Mouse (Mus musculus): ENCODE data around the gene Olfr568. TPM values are rescaled to one million over a fixed set of nuclear protein-coding genes. Genes with fewer than 3 reads are reported as not detected.

Gene Olfr568
- polyA plus RNA-seq (2012; ENCODE audit: low replicate concordance), result not detected in 2 replicates

GRCm38 (mm10) chr7:102876822-102877221, at the start of gene Olfr568:
Gene Olfr568 (plus strand): TSS chr7:102877122.

DNA sequence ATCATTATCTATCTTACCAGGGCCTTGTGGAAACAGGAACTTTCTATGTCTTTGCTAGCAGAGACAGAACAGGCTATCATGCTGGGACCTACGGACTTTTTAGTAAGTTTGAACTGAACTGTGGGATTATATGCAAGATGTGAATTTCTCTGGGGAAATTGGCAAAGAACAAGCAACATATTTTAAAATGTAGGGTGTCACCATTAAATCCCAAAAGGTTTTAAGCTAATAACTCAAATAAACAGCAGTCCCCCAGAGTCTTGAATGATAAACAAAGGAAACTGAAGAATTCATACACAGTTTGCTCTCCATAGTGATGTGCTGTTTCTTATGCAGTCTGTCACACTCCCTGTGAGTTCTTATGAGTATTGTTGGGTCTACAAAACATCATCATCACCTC, 18.3 kb upstream of the Olfr568 start, which contains the start of gene Olfr566:
Gene Olfr566, minus strand, starts transcription at position 101 of the 400 bp plus-strand sequence.

DNA sequence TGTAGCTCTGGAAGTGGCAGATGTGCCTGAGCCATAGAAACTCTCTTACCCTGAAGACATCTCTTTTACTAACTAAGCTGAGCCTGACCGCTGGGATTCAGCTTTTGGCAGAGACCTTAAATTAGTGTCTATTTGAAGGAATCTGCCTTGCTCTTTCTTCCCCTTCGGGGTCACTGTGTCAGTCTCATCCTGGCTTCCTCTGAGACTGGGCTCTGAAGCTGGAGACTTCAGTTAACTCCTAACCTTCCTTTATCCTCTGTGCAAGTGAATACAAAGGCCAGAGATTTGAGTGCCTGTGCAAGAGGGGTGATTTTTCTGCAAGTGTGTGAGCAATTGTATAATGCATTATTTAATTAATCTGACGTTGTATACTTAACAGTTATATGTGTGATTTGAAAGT, 13.9 kb downstream of the Olfr568 start, which contains the start of gene Olfr569:
Gene Olfr569, minus strand, starts transcription at position 101 of the 400 bp plus-strand sequence.

GRCm38 (mm10) chr7:102917032-102917875, 40.3 kb downstream of the Olfr568 start, which contains the start of gene Olfr571:
Gene Olfr571 (minus strand): TSS chr7:102917536.

GRCm38 (mm10) chr7:102924109-102924508, 47.2 kb downstream of the Olfr568 start, which contains the start of gene Olfr572:
Gene Olfr572 (plus strand): TSS chr7:102924409.

Other genes with a start within 250 kb of the Olfr568 start
- 0.07 TPM in 1 of 2 replicates, not detected in the other for gene Olfr554, start 238.7 kb upstream of the Olfr568 start, polyA plus RNA-seq (2012; ENCODE audit: low replicate concordance)
- not detected in 2 replicates for gene Olfr555, start 218.3 kb upstream of the Olfr568 start, polyA plus RNA-seq (2012; ENCODE audit: low replicate concordance)
- not detected in 2 replicates for gene Olfr556, start 212.2 kb upstream of the Olfr568 start, polyA plus RNA-seq (2012; ENCODE audit: low replicate concordance)
- gene Trim68, start 189.8 kb upstream of the Olfr568 start, polyA plus RNA-seq (2012; ENCODE audit: low replicate concordance), result 0.35 and 1.2 TPM in 2 replicates
- not detected in 2 replicates for gene Olfr557, start 181.2 kb upstream of the Olfr568 start, polyA plus RNA-seq (2012; ENCODE audit: low replicate concordance)
- not detected in 2 replicates for gene Olfr558, start 174.9 kb upstream of the Olfr568 start, polyA plus RNA-seq (2012; ENCODE audit: low replicate concordance)
- not detected in 2 replicates for gene Olfr33, start 158.1 kb upstream of the Olfr568 start, polyA plus RNA-seq (2012; ENCODE audit: low replicate concordance)
- gene Olfr559, start 149.6 kb upstream of the Olfr568 start, polyA plus RNA-seq (2012; ENCODE audit: low replicate concordance), result not detected in 2 replicates
- not detected in 2 replicates for gene Olfr560, start 117.8 kb upstream of the Olfr568 start, polyA plus RNA-seq (2012; ENCODE audit: low replicate concordance)
- gene Olfr78, start 117.7 kb upstream of the Olfr568 start, polyA plus RNA-seq (2012; ENCODE audit: low replicate concordance), result not detected in 2 replicates
- gene Olfr561, start 105.9 kb upstream of the Olfr568 start, polyA plus RNA-seq (2012; ENCODE audit: low replicate concordance), result not detected in 2 replicates
- gene Olfr564, start 73.6 kb upstream of the Olfr568 start, polyA plus RNA-seq (2012; ENCODE audit: low replicate concordance), result not detected in 2 replicates
- gene Olfr566, start 18.4 kb upstream of the Olfr568 start, polyA plus RNA-seq (2012; ENCODE audit: low replicate concordance), result not detected in 2 replicates
- gene Olfr569, start 13.8 kb downstream of the Olfr568 start, polyA plus RNA-seq (2012; ENCODE audit: low replicate concordance), result not detected in 2 replicates
- not detected in 2 replicates for gene Olfr570, start 17.5 kb downstream of the Olfr568 start, polyA plus RNA-seq (2012; ENCODE audit: low replicate concordance)
- gene Olfr571, start 40.4 kb downstream of the Olfr568 start, polyA plus RNA-seq (2012; ENCODE audit: low replicate concordance), result not detected in 2 replicates
- not detected in 2 replicates for gene Olfr572, start 47.3 kb downstream of the Olfr568 start, polyA plus RNA-seq (2012; ENCODE audit: low replicate concordance)
- gene Olfr573-ps1, start 65.5 kb downstream of the Olfr568 start, polyA plus RNA-seq (2012; ENCODE audit: low replicate concordance), result 0.21 TPM in 1 of 2 replicates, not detected in the other
- gene Olfr574, start 71.3 kb downstream of the Olfr568 start, polyA plus RNA-seq (2012; ENCODE audit: low replicate concordance), result not detected in 2 replicates
- not detected in 2 replicates for gene Olfr575, start 81.7 kb downstream of the Olfr568 start, polyA plus RNA-seq (2012; ENCODE audit: low replicate concordance)
- not detected in 2 replicates for gene Olfr576, start 85.5 kb downstream of the Olfr568 start, polyA plus RNA-seq (2012; ENCODE audit: low replicate concordance)
- gene Olfr577, start 98.8 kb downstream of the Olfr568 start, polyA plus RNA-seq (2012; ENCODE audit: low replicate concordance), result not detected in 2 replicates
- not detected in 2 replicates for gene Olfr578, start 112.2 kb downstream of the Olfr568 start, polyA plus RNA-seq (2012; ENCODE audit: low replicate concordance)
- not detected in 2 replicates for gene Olfr582, start 160.9 kb downstream of the Olfr568 start, polyA plus RNA-seq (2012; ENCODE audit: low replicate concordance)
- gene Olfr583, start 174.2 kb downstream of the Olfr568 start, polyA plus RNA-seq (2012; ENCODE audit: low replicate concordance), result not detected in 2 replicates
- gene Olfr584, start 204.8 kb downstream of the Olfr568 start, polyA plus RNA-seq (2012; ENCODE audit: low replicate concordance), result not detected in 2 replicates
- gene Olfr585, start 220.6 kb downstream of the Olfr568 start, polyA plus RNA-seq (2012; ENCODE audit: low replicate concordance), result not detected in 2 replicates
- gene Olfr586, start 248.5 kb downstream of the Olfr568 start, polyA plus RNA-seq (2012; ENCODE audit: low replicate concordance), result not detected in 2 replicates

Measured in leukemia stem cell, adult 10-12 weeks (primary cell).